Mouse (Mus musculus): Measurements from ENCODE around the gene Psap.
A peak's percentile ranks its signal among the peaks of the same experiment; 100 is the strongest.

Gene Psap

GRCm38 (mm10) chr10:60287726-60288125, 10.3 kb downstream of the Psap start:
- no peak for DNase-seq (ENCODE audit: low spot score in 2 of 2)

- DNase-seq (ENCODE audit: low spot score in 2 of 2), result no peak
Observed at GRCm38 (mm10) chr10:60289216-60289615, 11.8 kb downstream of the Psap start.

- DNase-seq (ENCODE audit: low spot score in 2 of 2), result no peak
Observed at GRCm38 (mm10) chr10:60290026-60290738, 12.8 kb downstream of the Psap start.

- DNase-seq (ENCODE audit: low spot score in 2 of 2), result no peak
Observed at GRCm38 (mm10) chr10:60290739-60291110, 13.3 kb downstream of the Psap start.

GRCm38 (mm10) chr10:60292209-60292608, 14.8 kb downstream of the Psap start:
- DNase-seq (ENCODE audit: low spot score in 2 of 2), result no peak

- DNase-seq (ENCODE audit: low spot score in 2 of 2), result no peak
Observed at GRCm38 (mm10) chr10:60294621-60295020, 17.2 kb downstream of the Psap start.

GRCm38 (mm10) chr10:60295356-60295755, 17.9 kb downstream of the Psap start:
- DNase-seq (ENCODE audit: low spot score in 2 of 2), result no peak

- no peak for DNase-seq (ENCODE audit: low spot score in 2 of 2)
Observed at GRCm38 (mm10) chr10:60296027-60296426, 18.6 kb downstream of the Psap start.

GRCm38 (mm10) chr10:60299636-60300035, 22.2 kb downstream of the Psap start:
- no peak for DNase-seq (ENCODE audit: low spot score in 2 of 2)

GRCm38 (mm10) chr10:60303419-60303818, 26.0 kb downstream of the Psap start:
- no peak for DNase-seq (ENCODE audit: low spot score in 2 of 2)

- peak; percentile 71 to 82 for DNase-seq (ENCODE audit: low spot score in 2 of 2)
Observed at GRCm38 (mm10) chr10:60304854-60305628, 27.6 kb downstream of the Psap start.

- DNase-seq (ENCODE audit: low spot score in 2 of 2), result no peak
Observed at GRCm38 (mm10) chr10:60310629-60311028, 33.2 kb downstream of the Psap start.

GRCm38 (mm10) chr10:60313606-60314005, 36.2 kb downstream of the Psap start:
- no peak for DNase-seq (ENCODE audit: low spot score in 2 of 2)

GRCm38 (mm10) chr10:60316166-60316565, 38.7 kb downstream of the Psap start:
- no peak for DNase-seq (ENCODE audit: low spot score in 2 of 2)

- DNase-seq (ENCODE audit: low spot score in 2 of 2), result no peak
Observed at GRCm38 (mm10) chr10:60328963-60329650, 51.7 kb downstream of the Psap start.

- no peak for DNase-seq (ENCODE audit: low spot score in 2 of 2)
Observed at GRCm38 (mm10) chr10:60334583-60334982, 57.2 kb downstream of the Psap start.

GRCm38 (mm10) chr10:60335021-60335420, 57.6 kb downstream of the Psap start:
- no peak for DNase-seq (ENCODE audit: low spot score in 2 of 2)

- DNase-seq (ENCODE audit: low spot score in 2 of 2), result no peak
Observed at GRCm38 (mm10) chr10:60341528-60341927, 64.1 kb downstream of the Psap start.

- DNase-seq (ENCODE audit: low spot score in 2 of 2), result no peak
Observed at GRCm38 (mm10) chr10:60344111-60344510, 66.7 kb downstream of the Psap start.

GRCm38 (mm10) chr10:60346056-60346455, 68.6 kb downstream of the Psap start:
- DNase-seq (ENCODE audit: low spot score in 2 of 2), result no peak

GRCm38 (mm10) chr10:60346701-60347405, 69.4 kb downstream of the Psap start, which contains the start of gene Vsir:
TSS of gene Vsir (plus strand) at chr10:60346851.
- DNase-seq (ENCODE audit: low spot score in 2 of 2), result peak; percentile 43 to 51
